Mouse (Mus musculus) hematopoietic stem cell, adult 5-6 weeks (primary cell): Measurements from ENCODE around the gene Taf5. TPM values are rescaled to one million over a fixed set of nuclear protein-coding genes. Genes with fewer than 3 reads are reported as not detected.

Source experiments
- total RNA-seq: library from RNA; stranded (forward); fragments of 172-1452, 232-1000 nt; gene quantifications from 2 replicates; pipeline ENCODE4 v1.2.3, GENCODE M21; 2017

Taf5 gene
- total RNA-seq, 1 experiment from 2014 or later = 19.2 TPM

Other genes starting within 250 kb of the Taf5 start
- not detected in 2 replicates for gene Ina, start 53.0 kb upstream of the Taf5 start, total RNA-seq
- gene Nt5c2, start 52.6 kb upstream of the Taf5 start, total RNA-seq = 93.0 and 138 TPM in 2 replicates
- gene Pcgf6, start 16.8 kb upstream of the Taf5 start, total RNA-seq = 19.8 and 20.0 TPM in 2 replicates
- gene Usmg5, start 22.9 kb downstream of the Taf5 start, total RNA-seq = 376 and 413 TPM in 2 replicates
- gene Pdcd11, start 23.0 kb downstream of the Taf5 start, total RNA-seq = 20.9 and 24.7 TPM in 2 replicates
- 16.1 and 18.8 TPM in 2 replicates for gene Calhm2, start 70.5 kb downstream of the Taf5 start, total RNA-seq
- gene Calhm1, start 76.5 kb downstream of the Taf5 start, total RNA-seq = not detected in 2 replicates
- gene Calhm3, start 90.0 kb downstream of the Taf5 start, total RNA-seq = not detected in 2 replicates
- not detected in 2 replicates for gene Neurl1a, start 111.1 kb downstream of the Taf5 start, total RNA-seq